Mouse (Mus musculus) stomach, embryonic 14.5 days (tissue): ENCODE data around the gene B3galnt2. TPM values are rescaled to one million over a fixed set of nuclear protein-coding genes. Genes with fewer than 3 reads are reported as not detected.
"Not testable (repeated sequence)": the region's sequence is repeated elsewhere in the genome, so short reads cannot be mapped to it uniquely, and the experiment has no call there.

Source experiments
- ATAC-seq: fragments of 200-750 bp; cut with Nextera tagmentation; 2 replicates; pipeline ENCODE4 v1.8.0; 2017; ENCODE audit warnings: low read depth, moderate TSS enrichment; ENCODE audit not compliant: insufficient number of reproducible peaks, insufficient read depth, low FRiP score
- H3K27ac ChIP-seq: fragments of 300-500 bp; sonication (generic); 2 replicates; pipeline ENCODE4 v1.5.1; 2014; ENCODE audit warnings: mild to moderate bottlenecking, low read length, moderate library complexity, mixed read lengths
- H3K27me3 ChIP-seq: fragments of 300-500 bp; sonication (generic); 2 replicates; pipeline ENCODE4 v1.6.1; 2014; ENCODE audit warnings: low read length, control low read depth, mixed read lengths; ENCODE audit not compliant: control insufficient read depth, insufficient read depth
- H3K36me3 ChIP-seq: fragments of 300-500 bp; sonication (generic); 2 replicates; pipeline ENCODE4 v1.6.1; 2014; ENCODE audit warnings: mild to moderate bottlenecking, control low read depth, low read length, moderate library complexity, mixed read lengths; ENCODE audit not compliant: control insufficient read depth, insufficient read depth
- H3K4me1 ChIP-seq: fragments of 300-500 bp; sonication (generic); 2 replicates; pipeline ENCODE4 v1.6.1; 2014; ENCODE audit warnings: low read length, control low read depth, mixed read lengths; ENCODE audit not compliant: control insufficient read depth, insufficient read depth
- H3K4me2 ChIP-seq: fragments of 300-500 bp; sonication (generic); replicated peaks from 2 replicates; pipeline ENCODE4 v1.6.1; 2014; ENCODE audit warnings: low read depth, low read length, control low read depth
- H3K4me3 ChIP-seq: fragments of 300-500 bp; sonication (generic); 2 replicates; pipeline ENCODE4 v1.5.1; 2014; ENCODE audit warnings: low read depth, low read length, control low read depth
- H3K9ac ChIP-seq: fragments of 300-500 bp; sonication (generic); replicated peaks from 2 replicates; pipeline ENCODE4 v1.6.1; 2014; ENCODE audit warnings: low read depth, mild to moderate bottlenecking, control low read depth, low read length, moderate library complexity, mixed read lengths
- H3K9me3 ChIP-seq: fragments of 300-500 bp; sonication (generic); 2 replicates; pipeline ENCODE4 v1.6.1; 2016; ENCODE audit warnings: low read depth, low read length, control low read depth; ENCODE audit not compliant: control insufficient read depth
- WGBS: fragments of 180-500 bp; shearing (Covaris S2); extraction: QIAGEN DNeasy Blood & Tissue Kit; methylation state at CpG from one replicate; pipeline ENCODE4 v1.1.7; 2014; 5-methylcytosine and 5-hydroxymethylcytosine counted together
- polyA plus RNA-seq: library from polyadenylated mRNA; unstranded; fragments of >200 nt; fragmentation: Nextera tagmentation; extraction: Ambion mirVana; gene quantifications from 2 replicates; pipeline ENCODE4 v1.2.1, GENCODE M21; 2014

Gene B3galnt2
- polyA plus RNA-seq, 1 experiment from 2014 or later, result 45.6 TPM

DNA sequence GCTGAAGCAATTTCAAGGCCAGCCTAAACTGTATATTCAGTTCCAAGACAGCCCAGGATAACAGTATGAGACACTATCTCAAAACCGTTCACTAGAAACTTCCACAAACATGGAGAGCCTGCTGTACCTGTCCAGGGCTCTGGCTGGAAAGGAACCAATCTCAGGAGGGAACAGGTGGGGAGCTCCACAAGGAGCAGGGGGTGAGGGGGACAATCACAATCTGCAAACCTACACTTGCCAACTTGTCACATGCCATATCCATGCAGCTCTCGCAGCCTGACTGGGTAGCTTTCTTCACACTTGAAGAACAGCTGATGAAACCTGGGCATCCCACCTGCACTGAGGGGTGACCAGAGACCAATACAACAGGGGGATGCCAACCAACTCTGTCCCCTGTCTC lies 59.7 kb downstream of the B3galnt2 start:
- Histone ChIP-seq H3K27ac (no peak overlapping the region), H3K4me2 (no peak overlapping the region), H3K4me3 (no peak overlapping the region), H3K4me1 (no peaks in the 10 kb centered on the region), H3K36me3 (peaks cover 27% of the 10 kb centered on the region), H3K9me3 (no peaks in the 10 kb centered on the region), H3K27me3 (no peaks in the 10 kb centered on the region), H3K9ac (no peak overlapping the region)
- ATAC-seq, result no peak
- 96% methylated on average over 2 of the region's 2 CpGs for WGBS

DNA sequence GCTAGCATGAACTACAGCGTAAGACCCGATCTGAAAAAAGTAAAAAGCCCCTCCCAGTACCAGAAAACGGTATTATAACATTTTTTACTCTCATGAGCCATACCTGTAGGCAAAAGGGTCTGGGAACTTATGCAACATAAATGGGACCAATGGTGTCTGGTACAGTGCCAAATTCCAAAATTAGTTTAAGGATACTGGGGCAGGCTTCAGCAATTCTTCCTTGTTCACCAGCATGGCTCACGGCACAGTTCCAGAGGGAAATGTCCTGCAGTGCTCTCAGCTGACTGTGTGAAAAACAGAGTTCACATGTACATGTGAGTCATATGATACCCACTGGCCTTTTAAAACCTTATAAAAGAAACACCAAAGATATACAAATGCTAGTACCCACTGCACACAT lies 60.3 kb downstream of the B3galnt2 start:
- no peak for ATAC-seq
- H3K27me3 ChIP-seq, result no peaks in the 10 kb centered on the region
- WGBS, result 88% methylated on average over 4 of the region's 4 CpGs
- no peaks in the 10 kb centered on the region for H3K4me1 ChIP-seq
- H3K4me3 ChIP-seq, result no peak overlapping the region
- peaks cover 24% of the 10 kb centered on the region for H3K36me3 ChIP-seq
- H3K27ac ChIP-seq, result no peak overlapping the region
- H3K9me3 ChIP-seq, result no peaks in the 10 kb centered on the region
- H3K9ac ChIP-seq, result no peak overlapping the region
- no peak overlapping the region for H3K4me2 ChIP-seq

DNA sequence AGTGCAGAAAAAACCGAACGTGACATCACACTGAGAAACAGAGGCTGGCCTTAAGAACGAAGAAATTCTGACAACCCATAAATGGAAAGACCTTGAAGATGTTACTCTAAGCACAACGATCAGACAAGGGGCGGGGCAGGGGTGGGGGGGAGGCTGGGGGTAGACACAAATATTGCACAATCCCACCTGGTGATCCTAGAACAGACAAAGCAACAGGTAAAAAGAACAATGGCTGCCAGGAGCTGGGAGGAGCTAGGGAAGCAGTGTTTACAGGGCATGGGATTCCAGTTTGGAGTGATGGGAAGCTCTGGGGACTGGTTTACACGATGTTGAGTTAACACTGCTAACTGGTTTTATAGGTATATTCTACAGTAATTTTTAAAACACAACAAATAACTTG lies 61.3 kb downstream of the B3galnt2 start:
- Histone ChIP-seq H3K4me1 (no peaks in the 10 kb centered on the region), H3K9ac (no peak overlapping the region), H3K27me3 (no peaks in the 10 kb centered on the region), H3K4me3 (no peak overlapping the region), H3K4me2 (no peak overlapping the region), H3K9me3 (no peaks in the 10 kb centered on the region), H3K27ac (no peak overlapping the region), H3K36me3 (peaks cover 20% of the 10 kb centered on the region)
- ATAC-seq, result no peak
- WGBS, result 88% methylated on average over 6 of the region's 6 CpGs

DNA sequence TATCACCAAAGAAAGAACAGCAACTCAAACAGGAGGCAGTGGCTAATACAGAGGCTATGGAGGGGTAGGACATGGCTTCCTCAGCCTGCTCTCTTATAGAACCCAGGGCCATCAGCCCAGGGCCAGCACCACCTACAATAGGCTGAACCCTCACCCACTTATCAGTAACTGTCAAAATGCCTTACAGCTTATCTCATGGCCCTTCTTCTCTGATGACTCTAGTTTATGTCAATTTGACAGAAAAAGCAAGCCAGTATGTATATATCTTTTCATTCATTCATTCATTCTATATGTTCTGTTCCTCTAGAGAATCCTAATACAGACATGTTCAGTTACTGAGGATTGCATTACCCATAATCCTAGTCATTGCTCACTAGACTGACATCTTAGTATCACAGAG lies 64.0 kb downstream of the B3galnt2 start:
- Histone ChIP-seq H3K27ac (no peak overlapping the region), H3K36me3 (peaks cover 16% of the 10 kb centered on the region; the same call in 1 of the 2 replicates), H3K9ac (no peak overlapping the region), H3K4me1 (no peaks in the 10 kb centered on the region), H3K9me3 (no peaks in the 10 kb centered on the region), H3K4me2 (no peak overlapping the region), H3K27me3 (no peaks in the 10 kb centered on the region), H3K4me3 (no peak overlapping the region)
- ATAC-seq, result no peak

- Histone ChIP-seq H3K4me1 (no peaks in the 10 kb centered on the region), H3K4me2 (no peak overlapping the region), H3K9ac (no peak overlapping the region), H3K27ac (no peak overlapping the region), H3K36me3 (peaks cover 16% of the 10 kb centered on the region; the same call in 1 of the 2 replicates), H3K9me3 (no peaks in the 10 kb centered on the region), H3K4me3 (no peak overlapping the region), H3K27me3 (no peaks in the 10 kb centered on the region)
- no peak for ATAC-seq
- 98% methylated on average over 3 of the region's 3 CpGs for WGBS
Measured at GRCm38 (mm10) chr13:14018852-14019251, 64.6 kb downstream of the B3galnt2 start.

GRCm38 (mm10) chr13:14021417-14021816 lies 67.1 kb downstream of the B3galnt2 start:
- not testable (repeated sequence) for ATAC-seq, H3K4me1 ChIP-seq, H3K27ac ChIP-seq, H3K9me3 ChIP-seq, H3K4me2 ChIP-seq, H3K4me3 ChIP-seq, H3K9ac ChIP-seq, H3K36me3 ChIP-seq, H3K27me3 ChIP-seq
- 76% methylated on average over 7 of the region's 12 CpGs for WGBS

GRCm38 (mm10) chr13:14025554-14025953 lies 71.3 kb downstream of the B3galnt2 start:
- Histone ChIP-seq H3K4me3 (no peak overlapping the region), H3K27ac (no peak overlapping the region), H3K27me3 (no peaks in the 10 kb centered on the region), H3K9me3 (no peaks in the 10 kb centered on the region), H3K4me2 (no peak overlapping the region), H3K9ac (no peak overlapping the region), H3K36me3 (peaks cover 13% of the 10 kb centered on the region; the same call in 1 of the 2 replicates), H3K4me1 (no peaks in the 10 kb centered on the region)
- no peak for ATAC-seq
- WGBS, result 89% methylated on average over 6 of the region's 6 CpGs

GRCm38 (mm10) chr13:14026154-14026820 lies 72.0 kb downstream of the B3galnt2 start:
- H3K4me3 ChIP-seq, result no peak overlapping the region
- H3K9ac ChIP-seq, result no peak overlapping the region
- 88% methylated on average over 6 of the region's 6 CpGs for WGBS
- H3K27ac ChIP-seq, result no peak overlapping the region
- H3K9me3 ChIP-seq, result no peaks in the 10 kb centered on the region
- H3K4me1 ChIP-seq, result no peaks in the 10 kb centered on the region
- no peak overlapping the region for H3K4me2 ChIP-seq
- no peaks in the 10 kb centered on the region for H3K27me3 ChIP-seq
- no peak for ATAC-seq
- peaks cover 13% of the 10 kb centered on the region; the same call in 1 of the 2 replicates for H3K36me3 ChIP-seq
